Mouse (Mus musculus) heart, postnatal 0 days (tissue): ENCODE data around the gene Six1.

Source experiments
- CTCF ChIP-seq: IDR thresholded peaks from 2 replicates; pipeline ENCODE4 v1.5.1; 2016; ENCODE audit warnings: antibody characterized with exemption, control low read depth, low read depth
- EP300 ChIP-seq: IDR thresholded peaks from 2 replicates; pipeline ENCODE4 v1.6.1; 2016; ENCODE audit warnings: antibody characterized with exemption, low read depth

- no peak for TF ChIP-seq CTCF
- no peak for TF ChIP-seq EP300
Observed at GRCm38 (mm10) chr12:73048537-73048936, 5.2 kb downstream of the Six1 start.
